Mouse (Mus musculus) bone marrow macrophage, adult 2 months (primary cell): ENCODE measurements around the gene Snx14.

ENCODE experiments used
- CTCF ChIP-seq: IDR thresholded peaks from 2 replicates; pipeline ENCODE4 v1.5.1; 2012; ENCODE audit warnings: low read depth, mild to moderate bottlenecking, low read length, moderate library complexity
- POLR2A ChIP-seq: IDR thresholded peaks from 2 replicates; pipeline ENCODE4 v1.6.1; 2012; ENCODE audit warnings: mild to moderate bottlenecking, low read depth, low read length, borderline replicate concordance

DNA sequence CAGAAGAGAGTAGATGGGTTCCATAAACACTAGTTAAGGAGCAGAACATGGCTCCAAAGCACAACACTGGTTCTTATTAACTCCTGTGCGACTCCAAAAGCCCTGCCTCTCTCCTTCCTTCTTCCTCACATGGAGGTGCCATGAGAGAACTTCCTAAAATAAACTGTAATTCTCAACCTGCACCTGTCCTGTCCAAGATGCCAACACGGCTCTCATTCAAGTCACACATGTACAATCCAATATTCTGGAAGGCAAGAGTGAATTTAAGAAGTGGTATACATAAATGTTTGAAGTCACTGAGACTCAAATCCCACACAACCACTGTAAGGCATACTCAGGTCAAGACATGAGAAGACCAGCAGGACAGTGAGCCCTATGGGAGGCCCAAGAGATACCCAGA is 67.6 kb downstream of the Snx14 start:
- TF ChIP-seq POLR2A (no peak), CTCF (no peak)
